Mouse (Mus musculus) embryonic facial prominence, embryonic 12.5 days (tissue): ENCODE data around the gene Pih1d2. TPM values are rescaled to one million over a fixed set of nuclear protein-coding genes. Genes with fewer than 3 reads are reported as not detected.
"Not testable (repeated sequence)": the region's sequence is repeated elsewhere in the genome, so short reads cannot be mapped to it uniquely, and the experiment has no call there.

ENCODE experiments used
- ATAC-seq: fragments of 200-750 bp; cut with Nextera tagmentation; 2 replicates; pipeline ENCODE4 v1.8.0; 2017; ENCODE audit not compliant: insufficient number of reproducible peaks, insufficient read depth, low FRiP score, low TSS enrichment
- H3K27ac ChIP-seq: fragments of 300-500 bp; sonication (generic); 2 replicates; pipeline ENCODE4 v1.5.1; 2016; ENCODE audit warnings: mild to moderate bottlenecking
- H3K27me3 ChIP-seq: fragments of 300-500 bp; sonication (generic); 2 replicates; pipeline ENCODE4 v1.6.1; 2016; ENCODE audit warnings: mild to moderate bottlenecking, moderate library complexity
- H3K36me3 ChIP-seq: fragments of 300-500 bp; sonication (generic); 2 replicates; pipeline ENCODE4 v1.6.1; 2016; ENCODE audit warnings: mild to moderate bottlenecking
- H3K4me1 ChIP-seq: fragments of 300-500 bp; sonication (generic); 2 replicates; pipeline ENCODE4 v1.6.1; 2016
- H3K4me2 ChIP-seq: fragments of 300-500 bp; sonication (generic); replicated peaks from 2 replicates; pipeline ENCODE4 v1.6.1; 2016; ENCODE audit warnings: mild to moderate bottlenecking, moderate library complexity
- H3K4me3 ChIP-seq: fragments of 300-500 bp; sonication (generic); 2 replicates; pipeline ENCODE4 v1.5.1; 2016; ENCODE audit warnings: mild to moderate bottlenecking
- H3K9ac ChIP-seq: fragments of 300-500 bp; sonication (generic); 2 replicates; pipeline ENCODE4 v1.6.1; 2016; ENCODE audit warnings: mild to moderate bottlenecking, moderate library complexity
- H3K9me3 ChIP-seq: fragments of 300-500 bp; sonication (generic); 2 replicates; pipeline ENCODE4 v1.6.1; 2016; ENCODE audit warnings: mild to moderate bottlenecking, moderate library complexity
- WGBS: fragments of 180-500 bp; shearing (Covaris S2); methylation state at CpG from one replicate; pipeline ENCODE4 v1.1.7; 2016; 5-methylcytosine and 5-hydroxymethylcytosine counted together
- polyA plus RNA-seq: library from polyadenylated mRNA; unstranded; fragments of >200 nt; fragmentation: Nextera tagmentation; extraction: Ambion mirVana; gene quantifications from 2 replicates; pipeline ENCODE4 v1.2.1, GENCODE M21; 2016

Gene Pih1d2
- polyA plus RNA-seq, 1 experiment from 2014 or later = 4.4 TPM

- no peak overlapping the region for H3K27ac ChIP-seq
- no peaks in the 10 kb centered on the region for H3K27me3 ChIP-seq
- no peak overlapping the region for H3K9ac ChIP-seq
- no peaks in the 10 kb centered on the region for H3K4me1 ChIP-seq
- H3K9me3 ChIP-seq = no peaks in the 10 kb centered on the region
- no peak for ATAC-seq
- no peak overlapping the region for H3K4me3 ChIP-seq
- no peak overlapping the region for H3K4me2 ChIP-seq
- H3K36me3 ChIP-seq = peaks cover 45% of the 10 kb centered on the region
- 80% methylated on average over 12 of the region's 12 CpGs for WGBS
Measured at GRCm38 (mm10) chr9:50594794-50595417, 22.2 kb upstream of the Pih1d2 start.

- no peaks in the 10 kb centered on the region for H3K9me3 ChIP-seq
- H3K4me1 ChIP-seq = peaks cover 4% of the 10 kb centered on the region
- H3K27me3 ChIP-seq = no peaks in the 10 kb centered on the region
- ATAC-seq = no peak
- no peak overlapping the region for H3K4me3 ChIP-seq
- H3K4me2 ChIP-seq = no peak overlapping the region
- H3K36me3 ChIP-seq = peaks cover 45% of the 10 kb centered on the region
- 97% methylated on average over 8 of the region's 8 CpGs for WGBS
- H3K9ac ChIP-seq = no peak overlapping the region
- H3K27ac ChIP-seq = no peak overlapping the region
Measured at GRCm38 (mm10) chr9:50596973-50597372, 20.1 kb upstream of the Pih1d2 start.

- H3K36me3 ChIP-seq = peaks cover 30% of the 10 kb centered on the region
Measured at GRCm38 (mm10) chr9:50601536-50601935, 15.6 kb upstream of the Pih1d2 start.

DNA sequence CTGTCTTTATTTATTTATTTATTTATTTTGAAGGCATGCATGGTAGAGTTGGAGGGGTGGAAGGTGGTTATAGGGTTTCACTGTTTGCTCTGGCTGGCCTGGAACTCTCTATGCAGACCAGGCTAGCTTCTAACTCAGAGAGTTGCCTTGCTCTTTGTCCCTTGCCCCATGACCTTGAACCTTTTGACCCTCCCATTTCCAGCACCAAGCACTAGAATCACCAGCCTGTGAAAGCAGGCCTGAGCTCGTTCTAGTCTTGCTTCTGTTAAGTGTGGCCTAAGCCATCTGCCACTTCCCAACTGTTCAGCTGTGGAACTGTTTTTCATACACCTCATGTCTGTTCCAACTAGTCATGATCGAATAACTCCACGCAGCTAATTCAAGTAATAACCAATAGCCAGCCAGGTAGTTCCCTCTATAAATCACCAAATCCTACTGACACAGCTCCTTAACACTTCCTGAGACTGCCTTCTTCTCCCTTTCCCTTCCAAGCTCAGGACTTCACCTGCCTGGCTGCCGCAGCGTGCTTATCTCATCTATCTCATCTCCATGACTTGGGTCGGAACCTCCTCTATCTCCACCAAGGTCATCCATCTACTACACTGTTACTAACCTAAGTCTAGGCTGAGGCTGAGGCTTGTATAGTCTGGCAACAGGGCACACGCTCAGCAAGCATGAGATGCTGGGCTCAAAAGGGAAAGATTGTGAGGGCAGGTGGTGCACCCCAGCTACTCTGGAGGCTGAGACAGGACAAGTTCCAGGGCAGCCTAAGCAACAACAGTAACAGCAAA, 14.9 kb upstream of the Pih1d2 start:
- H3K36me3 ChIP-seq = peaks cover 27% of the 10 kb centered on the region
- H3K9ac ChIP-seq = peak overlapping the region; percentile 79; the same call in 1 of the 2 replicates
- H3K27ac ChIP-seq = no peak overlapping the region
- peak overlapping the region; percentile 89 for H3K4me2 ChIP-seq
- H3K27me3 ChIP-seq = no peaks in the 10 kb centered on the region
- H3K9me3 ChIP-seq = no peaks in the 10 kb centered on the region
- peak overlapping the region; percentile 84 for H3K4me3 ChIP-seq
- no peak for ATAC-seq
- WGBS = 87% methylated on average over 7 of the region's 7 CpGs
- peaks cover 22% of the 10 kb centered on the region for H3K4me1 ChIP-seq

More at GRCm38 (mm10) chr9:50601536-50601935, 15.6 kb upstream of the Pih1d2 start:
- Histone ChIP-seq H3K27ac (no peak overlapping the region), H3K27me3 (no peaks in the 10 kb centered on the region), H3K4me2 (no peak overlapping the region), H3K4me1 (peaks cover 22% of the 10 kb centered on the region), H3K9me3 (no peaks in the 10 kb centered on the region), H3K9ac (no peak overlapping the region), H3K4me3 (no peak overlapping the region)
- WGBS = 86% methylated on average over 6 of the region's 6 CpGs
- no peak for ATAC-seq

GRCm38 (mm10) chr9:50603189-50603997, 13.7 kb upstream of the Pih1d2 start, which contains the start of the genes Sdhd and Timm8b:
Gene Sdhd (minus strand): TSS chr9:50603812.
Gene Timm8b (plus strand): TSS chr9:50603910.
- 1% methylated on average over 48 of the region's 48 CpGs for WGBS
- Histone ChIP-seq H3K4me1 (peaks cover 22% of the 10 kb centered on the region), H3K36me3 (peaks cover 24% of the 10 kb centered on the region), H3K27me3 (no peaks in the 10 kb centered on the region), H3K4me2 (peak within 1 kb of the TSS; percentile 89), H3K9me3 (no peaks in the 10 kb centered on the region), H3K27ac (peak within 1 kb of the TSS; percentile 85), H3K9ac (peak within 1 kb of the TSS; percentile 80), H3K4me3 (peak within 1 kb of the TSS; percentile 84)
- peak; percentile 95 for ATAC-seq

DNA sequence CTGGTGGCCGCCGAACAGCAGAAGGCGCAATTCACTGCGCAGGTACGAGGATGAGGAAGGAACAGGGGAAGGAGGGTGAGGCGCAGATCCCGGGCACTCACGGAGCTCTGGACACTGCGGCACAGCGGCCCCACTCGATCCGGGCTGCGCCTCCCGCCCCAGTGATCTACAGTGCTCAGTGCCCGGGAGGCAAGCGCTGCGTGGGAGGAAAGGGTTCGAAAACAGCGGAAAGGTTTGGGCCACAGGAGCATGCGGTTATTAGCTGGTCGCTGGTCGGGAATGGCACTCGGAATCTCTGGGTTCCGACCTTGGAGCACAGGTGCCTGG, 13.2 kb upstream of the Pih1d2 start:
- Histone ChIP-seq H3K9ac (peak overlapping the region; percentile 80), H3K27me3 (no peaks in the 10 kb centered on the region), H3K4me1 (peaks cover 22% of the 10 kb centered on the region), H3K36me3 (peaks cover 24% of the 10 kb centered on the region), H3K27ac (peak overlapping the region; percentile 85), H3K4me2 (peak overlapping the region; percentile 89), H3K9me3 (no peaks in the 10 kb centered on the region), H3K4me3 (peak overlapping the region; percentile 84)
- WGBS = under 1% methylated on average over 24 of the region's 24 CpGs
- ATAC-seq = peak; percentile 90

GRCm38 (mm10) chr9:50604338-50604737, 12.8 kb upstream of the Pih1d2 start:
- peak overlapping the region; percentile 80 for H3K9ac ChIP-seq
- ATAC-seq = no peak
- WGBS = 3% methylated on average over 6 of the region's 6 CpGs
- no peaks in the 10 kb centered on the region for H3K27me3 ChIP-seq
- H3K9me3 ChIP-seq = no peaks in the 10 kb centered on the region
- peaks cover 22% of the 10 kb centered on the region for H3K4me1 ChIP-seq
- peak overlapping the region; percentile 85 for H3K27ac ChIP-seq
- H3K4me3 ChIP-seq = peak overlapping the region; percentile 84
- peaks cover 25% of the 10 kb centered on the region for H3K36me3 ChIP-seq
- H3K4me2 ChIP-seq = peak overlapping the region; percentile 89

- H3K36me3 ChIP-seq = peaks cover 69% of the 10 kb centered on the region
- H3K9ac ChIP-seq = no peak overlapping the region
- H3K4me1 ChIP-seq = peaks cover 8% of the 10 kb centered on the region; the same call in 1 of the 2 replicates
- no peak overlapping the region for H3K4me3 ChIP-seq
- 82% methylated on average over 4 of the region's 4 CpGs for WGBS
- no peak overlapping the region for H3K27ac ChIP-seq
- ATAC-seq = no peak
- no peaks in the 10 kb centered on the region for H3K9me3 ChIP-seq
- no peaks in the 10 kb centered on the region for H3K27me3 ChIP-seq
- H3K4me2 ChIP-seq = no peak overlapping the region
Measured at GRCm38 (mm10) chr9:50612115-50612514, 5.0 kb upstream of the Pih1d2 start.

DNA sequence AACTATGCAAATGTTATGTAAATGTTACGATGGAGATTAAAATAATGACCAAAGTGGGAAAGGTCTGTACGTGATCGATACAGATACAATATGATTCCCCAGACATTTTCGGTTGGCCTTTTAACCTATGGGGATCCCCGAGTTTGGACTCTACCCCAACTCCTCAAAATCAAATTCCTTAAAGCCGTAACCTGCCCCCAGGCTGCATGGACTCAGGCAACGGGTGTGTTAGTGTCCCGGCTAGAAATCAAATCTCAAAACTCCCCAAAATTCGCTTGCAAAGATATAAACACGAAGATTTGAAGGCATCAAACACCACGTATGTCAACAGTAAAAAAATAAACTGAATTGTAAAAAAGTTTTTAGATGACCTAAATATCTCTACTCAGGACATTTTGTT, 960 bp upstream of the Pih1d2 start:
- Histone ChIP-seq H3K9me3 (no peaks in the 10 kb centered on the region), H3K4me1 (peaks cover 8% of the 10 kb centered on the region; the same call in 1 of the 2 replicates), H3K27me3 (no peaks in the 10 kb centered on the region), H3K36me3 (peaks cover 36% of the 10 kb centered on the region), H3K27ac (no peak overlapping the region), H3K4me3 (peak overlapping the region; percentile 98), H3K4me2 (peak overlapping the region; percentile 71), H3K9ac (peak overlapping the region; percentile 98)
- ATAC-seq = no peak
- 36% methylated on average over 11 of the region's 11 CpGs for WGBS

DNA sequence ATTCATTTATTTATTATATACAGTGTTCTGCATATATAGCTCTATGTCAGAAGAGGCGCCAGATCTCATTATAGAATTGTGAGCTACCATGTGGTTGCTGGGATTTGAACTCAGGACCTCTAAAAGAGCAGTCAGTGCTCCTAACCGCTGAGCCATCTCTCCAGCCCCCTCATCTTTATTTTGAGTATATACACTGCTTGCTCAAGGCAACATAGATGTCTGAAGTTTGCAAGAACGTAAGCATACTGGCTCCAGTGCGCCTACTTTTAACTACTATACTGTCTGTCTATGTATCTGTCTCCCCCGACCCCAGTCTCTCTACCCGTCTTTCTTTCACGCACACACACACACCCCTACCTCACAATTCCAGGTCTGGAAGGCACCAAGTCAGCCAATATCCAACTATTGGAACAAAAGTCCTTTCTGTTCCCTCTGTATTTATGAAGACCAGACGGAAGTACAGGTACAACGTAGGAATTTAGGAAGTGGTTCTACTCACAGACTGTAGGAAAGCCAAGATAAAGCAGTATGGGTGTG, 741 bp downstream of the Pih1d2 start:
- Histone ChIP-seq H3K4me1 (peaks cover 8% of the 10 kb centered on the region; the same call in 1 of the 2 replicates), H3K36me3 (peaks cover 22% of the 10 kb centered on the region), H3K9me3 (no peaks in the 10 kb centered on the region), H3K27ac (no peak overlapping the region), H3K9ac (no peak overlapping the region), H3K4me3 (peak overlapping the region; percentile 98), H3K27me3 (no peaks in the 10 kb centered on the region), H3K4me2 (peak overlapping the region; percentile 71)
- 62% methylated on average over 9 of the region's 9 CpGs for WGBS
- ATAC-seq = no peak

GRCm38 (mm10) chr9:50630903-50631302, 13.8 kb downstream of the Pih1d2 start:
- H3K4me3 ChIP-seq, H3K4me2 ChIP-seq, H3K4me1 ChIP-seq, H3K27me3 ChIP-seq, ATAC-seq, H3K27ac ChIP-seq, H3K9me3 ChIP-seq, H3K9ac ChIP-seq: not testable (repeated sequence)
- WGBS = 90% methylated on average over 6 of the region's 8 CpGs
- peaks cover 14% of the 10 kb centered on the region for H3K36me3 ChIP-seq
